Mouse (Mus musculus): Measurements from ENCODE around the gene Zbtb16.
A peak's percentile ranks its signal among the peaks of the same experiment; 100 is the strongest.

Zbtb16 gene

GRCm38 (mm10) chr9:48835631-48836565 is at the start of gene Zbtb16:
Zbtb16 (minus strand) TSS chr9:48836222.
- DNase-seq (ENCODE audit: low spot score in 2 of 2) = peak; percentile 21 to 30

GRCm38 (mm10) chr9:48872896-48873295 is 36.9 kb upstream of the Zbtb16 start:
- no peak for DNase-seq (ENCODE audit: low spot score in 2 of 2)

- DNase-seq (ENCODE audit: low spot score in 2 of 2) = no peak
Measured at GRCm38 (mm10) chr9:48866523-48867121, 30.6 kb upstream of the Zbtb16 start.

DNA sequence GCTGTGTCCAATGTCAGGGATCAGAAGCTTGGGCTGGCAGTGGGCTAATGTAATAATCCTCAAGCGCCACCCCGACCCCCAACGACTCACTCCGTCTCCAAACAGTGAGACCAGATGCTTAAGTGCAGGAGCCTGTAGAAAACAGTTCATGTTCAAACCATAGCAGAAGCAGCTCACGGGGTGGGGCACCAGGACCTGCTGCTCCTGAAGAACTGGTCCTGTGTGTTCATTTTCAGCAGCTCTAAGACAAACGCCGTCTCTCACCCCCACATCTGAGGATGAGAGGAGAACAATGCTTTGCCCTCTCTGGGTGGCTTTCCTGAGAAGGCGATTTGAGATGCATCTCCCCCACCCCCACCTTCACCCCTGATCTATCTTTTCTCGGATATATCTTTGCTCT is 29.2 kb upstream of the Zbtb16 start:
- DNase-seq (ENCODE audit: low spot score in 2 of 2) = no peak

DNA sequence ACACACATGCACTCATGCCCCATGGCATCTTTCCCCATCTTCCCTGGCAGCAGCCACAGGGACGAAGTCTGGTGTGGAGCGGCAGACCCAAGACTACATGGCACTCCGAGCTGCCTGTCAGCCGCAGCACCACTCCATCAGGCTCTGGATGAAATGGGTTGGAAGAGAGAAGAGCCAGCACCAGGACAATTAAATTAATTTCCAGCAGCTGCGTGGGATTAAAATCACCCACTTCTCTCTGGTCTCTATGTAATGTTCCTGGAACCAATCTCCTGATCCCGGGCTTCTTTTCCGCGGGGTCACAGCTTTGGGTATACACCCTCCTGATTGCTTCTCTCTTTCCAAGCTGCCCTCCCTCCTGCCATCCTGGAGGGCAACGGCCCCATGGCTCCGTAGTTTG is 25.5 kb upstream of the Zbtb16 start:
- no peak for DNase-seq (ENCODE audit: low spot score in 2 of 2)

DNA sequence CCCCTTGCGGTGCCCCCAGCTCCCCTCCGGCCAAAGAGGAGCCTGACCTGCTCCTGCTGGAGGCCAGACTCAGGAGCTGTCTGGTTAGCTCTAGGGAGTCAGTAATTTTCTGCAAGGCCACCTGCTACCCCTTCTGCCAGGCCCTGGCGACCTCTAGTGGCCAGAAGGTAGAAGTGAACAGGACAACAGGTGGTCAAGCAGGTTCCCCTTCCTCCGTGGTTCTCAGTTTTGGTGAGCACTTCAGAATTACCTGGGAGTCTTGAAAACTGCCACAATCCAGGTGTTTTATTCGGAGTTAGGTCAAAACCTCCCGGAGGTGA is 24.5 kb upstream of the Zbtb16 start:
- peak; percentile 21 to 67 for DNase-seq (ENCODE audit: low spot score in 2 of 2)

GRCm38 (mm10) chr9:48859828-48860525 is 24.0 kb upstream of the Zbtb16 start:
- DNase-seq (ENCODE audit: low spot score in 2 of 2) = no peak

DNA sequence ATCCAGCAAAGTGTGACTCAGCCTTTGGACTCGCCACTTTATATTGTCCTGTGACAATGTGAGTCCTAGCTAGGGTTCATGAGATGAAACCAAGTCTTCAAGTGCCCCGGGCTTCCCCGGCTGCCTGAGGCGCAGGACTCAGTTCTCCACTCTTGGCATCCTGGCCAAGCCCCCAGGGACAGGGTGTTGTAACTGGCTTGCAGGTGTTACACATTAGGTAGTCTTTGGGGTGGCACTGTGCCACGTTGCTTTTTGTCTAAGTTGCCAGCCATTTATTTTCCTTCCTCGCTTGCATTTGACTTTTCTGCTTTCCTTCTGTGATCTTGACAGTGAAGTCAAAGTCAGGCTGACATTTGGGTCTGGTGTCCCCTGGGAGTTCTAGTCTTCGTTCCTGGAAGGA is 21.9 kb upstream of the Zbtb16 start:
- DNase-seq (ENCODE audit: low spot score in 2 of 2) = no peak

- no peak for DNase-seq (ENCODE audit: low spot score in 2 of 2)
Measured at GRCm38 (mm10) chr9:48856240-48856639, 20.2 kb upstream of the Zbtb16 start.

DNA sequence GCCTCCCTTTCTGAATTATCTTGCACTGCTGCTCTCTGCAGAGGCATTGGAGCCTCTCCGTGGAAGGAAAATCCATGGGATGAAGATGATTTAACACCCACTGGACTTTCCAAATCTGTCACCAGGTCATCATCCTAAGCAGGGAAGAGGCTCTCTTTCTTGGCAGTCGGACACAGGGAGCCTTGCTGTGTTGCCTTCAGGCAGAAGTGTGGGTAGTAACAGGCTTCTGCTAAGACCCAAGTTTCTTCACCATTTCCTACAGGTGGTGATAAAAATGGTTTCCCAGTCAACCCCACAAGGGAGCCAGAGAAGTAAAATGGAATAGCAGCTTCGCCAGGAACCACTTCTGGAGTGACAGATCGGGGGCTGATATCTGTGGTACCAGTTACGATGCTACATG is 13.5 kb upstream of the Zbtb16 start:
- no peak for DNase-seq (ENCODE audit: low spot score in 2 of 2)

- no peak for DNase-seq (ENCODE audit: low spot score in 2 of 2)
Measured at GRCm38 (mm10) chr9:48839568-48839967, 3.5 kb upstream of the Zbtb16 start.

DNA sequence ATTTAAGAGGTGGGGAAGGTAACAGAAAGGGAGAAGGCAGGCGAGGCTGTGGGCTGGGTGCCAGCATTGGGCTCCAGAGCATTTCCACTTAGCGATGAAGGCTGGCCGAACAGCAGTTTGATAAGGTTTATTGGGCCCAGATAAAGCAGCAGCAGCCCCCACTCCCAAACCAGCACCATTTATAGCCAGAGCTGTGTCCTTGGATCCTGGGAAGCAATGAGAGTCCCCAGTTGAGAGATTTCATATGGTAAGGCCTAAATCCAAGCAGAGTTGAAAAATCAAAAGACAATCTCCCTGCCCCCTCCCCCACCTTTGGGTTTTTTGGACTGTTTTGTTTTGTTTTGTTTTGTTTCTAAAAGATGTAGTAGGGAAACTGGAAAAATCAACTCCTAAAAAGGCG is 2.3 kb upstream of the Zbtb16 start:
- no peak for DNase-seq (ENCODE audit: low spot score in 2 of 2)

- DNase-seq (ENCODE audit: low spot score in 2 of 2) = no peak
Measured at GRCm38 (mm10) chr9:48837181-48837580, 1.2 kb upstream of the Zbtb16 start.

GRCm38 (mm10) chr9:48836566-48836930 is 526 bp upstream of the Zbtb16 start:
- no peak for DNase-seq (ENCODE audit: low spot score in 2 of 2)

DNA sequence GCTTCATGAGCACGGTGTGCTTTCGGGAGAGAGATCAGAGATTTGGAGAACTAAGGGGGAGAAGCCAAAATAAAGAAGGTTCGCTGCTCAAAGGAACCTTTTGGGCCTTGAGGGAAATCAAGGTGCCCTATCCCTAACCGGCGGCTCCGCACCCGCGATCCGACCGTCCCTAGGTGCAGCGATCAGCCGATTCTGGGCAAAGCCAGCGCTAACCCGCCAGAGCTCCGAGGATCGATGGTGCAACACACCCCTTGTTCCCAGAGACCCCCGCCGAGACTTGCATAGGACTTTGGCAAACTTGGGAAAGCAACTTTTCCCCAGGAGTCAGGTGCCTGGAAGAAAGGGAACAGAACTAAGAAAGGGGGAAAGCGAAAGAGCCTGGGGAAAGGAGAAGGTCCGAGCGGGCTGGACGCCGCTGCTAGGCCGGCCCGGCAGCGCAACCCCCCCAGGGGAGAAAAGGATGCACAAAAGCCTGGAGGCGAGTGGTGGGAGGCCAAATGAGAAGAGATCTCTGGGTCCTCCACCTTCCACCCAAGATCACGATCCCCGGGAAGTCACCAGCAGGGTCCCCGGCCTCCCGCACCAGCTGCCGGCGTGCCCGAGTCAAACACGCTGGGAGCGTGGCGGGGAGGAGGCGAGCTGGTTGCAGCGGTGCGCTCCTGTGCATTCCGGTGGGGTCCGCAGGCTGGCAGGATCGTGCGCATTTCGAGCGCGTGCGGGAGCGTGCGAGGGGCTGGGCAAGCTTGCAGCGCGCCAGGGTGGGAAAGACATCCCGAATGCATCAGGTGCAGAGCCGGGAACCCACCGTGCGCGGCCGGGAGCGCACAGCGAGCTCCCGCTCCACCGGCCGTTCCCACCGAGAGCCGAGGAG is 1.2 kb downstream of the Zbtb16 start:
- DNase-seq (ENCODE audit: low spot score in 2 of 2) = no peak

GRCm38 (mm10) chr9:48834006-48834405 is 2.0 kb downstream of the Zbtb16 start:
- no peak for DNase-seq (ENCODE audit: low spot score in 2 of 2)

GRCm38 (mm10) chr9:48833493-48833892 is 2.5 kb downstream of the Zbtb16 start:
- no peak for DNase-seq (ENCODE audit: low spot score in 2 of 2)

DNA sequence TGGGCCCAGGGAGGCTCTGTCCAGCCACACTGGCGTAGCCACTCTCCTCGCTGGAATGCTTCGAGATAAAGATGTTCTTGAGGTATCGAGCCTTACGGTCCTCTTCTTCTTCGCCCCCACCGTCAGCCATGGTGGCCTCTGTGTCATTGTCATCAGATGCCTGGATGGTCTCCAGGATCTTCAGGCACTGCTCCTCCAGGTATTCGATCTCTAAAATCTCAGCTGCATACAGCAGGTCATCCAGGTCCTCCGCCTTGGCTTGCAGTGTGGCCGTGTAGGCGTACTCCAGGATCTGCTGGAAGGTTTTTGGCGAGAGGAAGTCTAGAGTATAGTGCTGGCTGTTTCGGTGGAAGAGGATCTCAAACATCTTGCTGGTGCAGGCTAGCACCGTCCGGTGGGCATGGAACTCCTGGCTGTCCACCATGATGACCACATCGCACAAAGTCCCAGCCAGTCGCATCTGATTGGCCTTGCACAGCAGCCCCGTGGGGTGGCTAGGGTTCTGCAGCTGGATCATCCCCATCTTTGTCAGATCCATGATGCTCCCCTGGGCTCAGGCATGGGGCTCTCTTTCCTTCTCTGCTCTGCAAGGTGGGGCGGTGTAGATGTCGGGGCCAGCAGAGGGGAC is 3.4 kb downstream of the Zbtb16 start:
- DNase-seq (ENCODE audit: low spot score in 2 of 2) = no peak

- DNase-seq (ENCODE audit: low spot score in 2 of 2) = no peak
Measured at GRCm38 (mm10) chr9:48831560-48832460, 4.2 kb downstream of the Zbtb16 start.

DNA sequence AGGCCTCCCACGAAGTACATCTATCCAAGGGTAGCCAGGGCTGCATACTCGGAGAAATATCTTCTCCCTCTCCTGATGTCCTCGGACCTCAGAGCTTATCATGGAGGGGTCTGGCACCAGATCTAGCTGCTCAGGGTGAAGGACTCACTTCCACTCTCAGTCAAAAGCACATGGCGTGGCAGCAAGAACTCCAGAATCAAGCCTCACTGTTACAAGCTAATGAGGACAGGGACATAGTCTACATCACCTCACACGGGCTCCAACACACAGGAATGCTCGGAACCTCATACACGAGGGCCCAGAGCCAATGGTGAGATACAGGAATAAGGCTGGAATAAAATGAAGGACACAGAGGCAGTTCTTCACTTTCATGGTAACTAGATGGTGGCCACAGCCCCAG is 7.2 kb downstream of the Zbtb16 start:
- no peak for DNase-seq (ENCODE audit: low spot score in 2 of 2)

All from spleen, postnatal 10 days (tissue).